Mouse (Mus musculus): ENCODE measurements around the gene Fam20a.
A peak's percentile ranks its signal among the peaks of the same experiment; 100 is the strongest.

Fam20a gene

GRCm38 (mm10) chr11:109716981-109717380 lies 5.1 kb downstream of the Fam20a start:
- no peak for DNase-seq (ENCODE audit: low read depth, low spot score)

- no peak for DNase-seq (ENCODE audit: low read depth, low spot score)
These were observed 6.7 kb downstream of the Fam20a start for GRCm38 (mm10) chr11:109715311-109715781.

GRCm38 (mm10) chr11:109714341-109715247 lies 7.5 kb downstream of the Fam20a start:
- no peak for DNase-seq (ENCODE audit: low read depth, low spot score)

GRCm38 (mm10) chr11:109709501-109709900 lies 12.6 kb downstream of the Fam20a start:
- DNase-seq (ENCODE audit: low read depth, low spot score): no peak

GRCm38 (mm10) chr11:109708786-109709185 lies 13.3 kb downstream of the Fam20a start:
- no peak for DNase-seq (ENCODE audit: low read depth, low spot score)

GRCm38 (mm10) chr11:109707442-109707841 lies 14.6 kb downstream of the Fam20a start:
- DNase-seq (ENCODE audit: low read depth, low spot score): no peak

GRCm38 (mm10) chr11:109706586-109706985 lies 15.5 kb downstream of the Fam20a start:
- no peak for DNase-seq (ENCODE audit: low read depth, low spot score)

- no peak for DNase-seq (ENCODE audit: low read depth, low spot score)
These were observed 16.0 kb downstream of the Fam20a start for GRCm38 (mm10) chr11:109706055-109706412.

- DNase-seq (ENCODE audit: low read depth, low spot score): no peak
These were observed 16.6 kb downstream of the Fam20a start for GRCm38 (mm10) chr11:109705336-109706054.

GRCm38 (mm10) chr11:109704311-109705205 lies 17.5 kb downstream of the Fam20a start:
- DNase-seq (ENCODE audit: low read depth, low spot score): no peak

- no peak for DNase-seq (ENCODE audit: low read depth, low spot score)
These were observed 18.2 kb downstream of the Fam20a start for GRCm38 (mm10) chr11:109703845-109704244.

- no peak for DNase-seq (ENCODE audit: low read depth, low spot score)
These were observed 19.9 kb downstream of the Fam20a start for GRCm38 (mm10) chr11:109702031-109702815.

GRCm38 (mm10) chr11:109700761-109701160 lies 21.3 kb downstream of the Fam20a start:
- no peak for DNase-seq (ENCODE audit: low read depth, low spot score)

- peak; percentile 54 for DNase-seq (ENCODE audit: low read depth, low spot score)
These were observed 22.3 kb downstream of the Fam20a start for GRCm38 (mm10) chr11:109699784-109700183.

GRCm38 (mm10) chr11:109698740-109699139 lies 23.3 kb downstream of the Fam20a start:
- no peak for DNase-seq (ENCODE audit: low read depth, low spot score)

GRCm38 (mm10) chr11:109697089-109697643 lies 24.9 kb downstream of the Fam20a start:
- no peak for DNase-seq (ENCODE audit: low read depth, low spot score)

GRCm38 (mm10) chr11:109696519-109696918 lies 25.6 kb downstream of the Fam20a start:
- DNase-seq (ENCODE audit: low read depth, low spot score): no peak

- no peak for DNase-seq (ENCODE audit: low read depth, low spot score)
These were observed 29.3 kb downstream of the Fam20a start for GRCm38 (mm10) chr11:109692737-109693136.

GRCm38 (mm10) chr11:109689539-109689938 lies 32.5 kb downstream of the Fam20a start:
- DNase-seq (ENCODE audit: low read depth, low spot score): no peak

GRCm38 (mm10) chr11:109682221-109682620 lies 39.9 kb downstream of the Fam20a start:
- DNase-seq (ENCODE audit: low read depth, low spot score): no peak
